Mouse (Mus musculus) C2C12 (cell line): ENCODE measurements at regions not wholly inside any gene's neighbourhood (a gene's known extent, or its start where the extent isn't known, plus 50 kb on each side); places are given as distances from the start of the nearest gene placed in this dataset.

Experiments used
- H3K27me3 ChIP-seq: one replicate; pipeline ENCODE4 v1.6.1; 2011; ENCODE audit not compliant: control insufficient read depth, insufficient read depth, insufficient read length
- H3K36me3 ChIP-seq: one replicate; pipeline ENCODE4 v1.6.1; 2011; ENCODE audit not compliant: control insufficient read depth, insufficient read depth
- H3K4me3 ChIP-seq: one replicate; pipeline ENCODE4 v1.5.1; 2011; ENCODE audit warnings: mild to moderate bottlenecking, control low read depth; ENCODE audit not compliant: poor library complexity, insufficient read depth, severe bottlenecking
- H3K79me2 ChIP-seq: one replicate; pipeline ENCODE4 v1.6.1; 2011; ENCODE audit not compliant: control insufficient read depth, insufficient read depth
- H3K79me3 ChIP-seq: one replicate; pipeline ENCODE4 v1.6.1; 2011; ENCODE audit warnings: low read depth, control low read depth
- H3ac ChIP-seq: one replicate; pipeline ENCODE3; 2011; ENCODE audit warnings: low read depth; ENCODE audit not compliant: control insufficient read depth, insufficient read length
- CEBPB ChIP-seq: IDR thresholded peaks from one replicate; pipeline ENCODE4 v1.6.1; 2011; ENCODE audit warnings: low read depth, mild to moderate bottlenecking, control low read depth, moderate library complexity
- CTCF ChIP-seq: IDR thresholded peaks from one replicate; pipeline ENCODE4 v1.5.1; 2011; ENCODE audit not compliant: control insufficient read depth, insufficient read depth, insufficient read length
- FOSL1 ChIP-seq: IDR thresholded peaks from one replicate; pipeline ENCODE4 v1.8.0; 2011; ENCODE audit warnings: mild to moderate bottlenecking, low read length; ENCODE audit not compliant: poor library complexity, insufficient read depth, severe bottlenecking
- MAX ChIP-seq: IDR thresholded peaks from one replicate; pipeline ENCODE4 v1.6.1; 2011; ENCODE audit warnings: mild to moderate bottlenecking, control low read depth
- MYOD1 ChIP-seq: IDR thresholded peaks from one replicate; pipeline ENCODE4 v1.6.1; 2011; ENCODE audit warnings: low read depth; ENCODE audit not compliant: control insufficient read depth, insufficient read length
- MYOG ChIP-seq: IDR thresholded peaks from one replicate; pipeline ENCODE4 v1.6.1; 2011; ENCODE audit not compliant: control insufficient read depth, insufficient read length; ENCODE audit errors: extremely low read depth
- USF1 ChIP-seq: IDR thresholded peaks from one replicate; pipeline ENCODE4 v1.6.1; 2011; ENCODE audit warnings: low read depth, mild to moderate bottlenecking, control low read depth, moderate library complexity

DNA sequence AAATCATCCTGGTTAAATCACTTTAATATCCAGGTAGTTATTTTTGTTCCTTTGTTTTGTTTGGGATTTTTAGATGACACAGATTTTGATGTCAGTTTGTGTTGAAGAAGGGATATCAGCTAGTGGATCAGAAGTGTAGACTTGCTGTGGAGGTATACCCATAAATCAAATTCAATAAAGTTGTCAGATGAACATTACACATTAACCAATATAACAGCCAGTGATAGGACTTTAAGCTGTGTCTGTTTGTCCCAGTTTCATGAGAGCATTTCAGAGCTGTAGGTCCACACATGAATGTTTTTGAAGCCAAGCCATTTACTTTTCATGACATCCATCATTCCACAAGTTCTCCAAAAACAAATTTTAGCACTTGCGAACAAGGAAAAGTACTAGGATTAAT is 1037.7 kb upstream of the Cited2 start:
- Histone ChIP-seq H3K27me3 (no peaks in the 10 kb centered on the region), H3K79me3 (no peaks in the 10 kb centered on the region), H3K4me3 (no peak overlapping the region), H3K36me3 (no peaks in the 10 kb centered on the region), H3K79me2 (no peaks in the 10 kb centered on the region), H3ac (no peak overlapping the region)
- no peak for TF ChIP-seq FOSL1
- TF ChIP-seq CTCF = no peak
- TF ChIP-seq MYOG = no peak
- no peak for TF ChIP-seq MAX

DNA sequence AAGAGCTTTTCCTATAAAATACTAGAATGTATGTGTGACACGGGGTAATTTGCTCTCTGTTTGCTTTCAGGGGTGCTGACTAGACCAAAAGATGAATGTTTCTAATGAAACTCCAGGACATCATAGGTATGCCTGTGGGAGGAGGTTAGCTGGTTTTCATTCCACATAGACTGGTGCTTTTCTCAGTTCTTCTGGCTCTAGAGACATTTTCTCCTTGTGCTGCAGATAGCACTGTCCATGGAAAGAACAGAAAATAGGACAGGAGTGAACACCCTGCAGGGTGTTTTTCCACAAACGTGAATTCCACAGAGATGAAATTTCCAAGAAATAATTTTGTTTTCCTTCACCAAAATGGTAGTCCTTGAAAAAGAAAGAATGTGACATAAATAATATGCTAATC is 1016.0 kb upstream of the Cited2 start:
- H3K27me3 ChIP-seq = no peaks in the 10 kb centered on the region
- no peaks in the 10 kb centered on the region for H3K79me2 ChIP-seq
- no peaks in the 10 kb centered on the region for H3K36me3 ChIP-seq
- TF ChIP-seq CTCF = no peak
- TF ChIP-seq MAX = no peak
- TF ChIP-seq CEBPB = no peak
- no peak for TF ChIP-seq FOSL1
- TF ChIP-seq USF1 = no peak
- no peak for TF ChIP-seq MYOG
- TF ChIP-seq MYOD1 = no peak
- H3K79me3 ChIP-seq = no peaks in the 10 kb centered on the region
- H3K4me3 ChIP-seq = no peak overlapping the region
- H3ac ChIP-seq = no peak overlapping the region

DNA sequence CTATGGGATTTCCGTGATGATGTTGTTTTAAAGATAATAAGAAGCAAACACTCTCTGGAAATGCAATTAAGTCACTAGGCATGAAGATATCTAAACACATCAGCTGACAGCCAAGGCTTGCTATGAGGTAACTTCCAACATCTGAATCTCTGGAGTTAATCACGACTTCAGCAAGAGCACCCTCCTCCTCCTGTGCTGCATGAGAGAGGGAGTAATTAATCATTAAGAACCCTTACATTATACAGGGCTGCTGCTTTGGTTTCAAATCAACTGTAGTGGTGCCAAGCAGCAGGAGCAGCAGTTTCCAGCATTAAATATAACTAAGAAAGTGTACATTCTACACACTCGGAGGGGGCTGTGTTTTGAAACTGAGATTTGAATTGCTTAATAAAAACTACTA is 1009.9 kb upstream of the Cited2 start:
- TF ChIP-seq FOSL1 = no peak
- no peak for TF ChIP-seq CEBPB
- TF ChIP-seq USF1 = no peak
- no peak for TF ChIP-seq MYOD1
- no peak for TF ChIP-seq CTCF
- no peak for TF ChIP-seq MYOG
- no peak for TF ChIP-seq MAX
- no peaks in the 10 kb centered on the region for H3K27me3 ChIP-seq
- no peak overlapping the region for H3ac ChIP-seq
- H3K36me3 ChIP-seq = no peaks in the 10 kb centered on the region
- H3K79me2 ChIP-seq = no peaks in the 10 kb centered on the region
- no peak overlapping the region for H3K4me3 ChIP-seq
- H3K79me3 ChIP-seq = no peaks in the 10 kb centered on the region

DNA sequence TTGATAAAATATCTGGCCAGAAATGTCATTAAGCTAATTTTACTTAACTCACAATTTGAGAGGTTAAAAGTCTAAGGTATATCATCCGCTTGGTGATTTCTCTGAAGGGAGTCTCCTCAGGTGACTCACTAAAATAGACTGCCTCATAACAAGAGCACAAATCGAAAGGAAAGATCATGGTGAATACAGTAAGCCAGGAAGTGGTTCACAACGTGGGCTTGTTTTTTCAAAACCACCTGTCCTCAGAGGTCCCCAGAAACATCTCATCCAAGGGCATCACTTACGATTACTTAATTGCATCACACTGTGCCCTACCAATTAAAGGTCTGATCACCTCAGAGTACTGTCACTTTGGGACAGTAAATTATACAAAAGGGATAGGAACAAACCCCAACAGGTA is 1009.0 kb upstream of the Cited2 start:
- Histone ChIP-seq H3K36me3 (no peaks in the 10 kb centered on the region), H3K79me2 (no peaks in the 10 kb centered on the region), H3K27me3 (no peaks in the 10 kb centered on the region), H3K79me3 (no peaks in the 10 kb centered on the region), H3ac (no peak overlapping the region), H3K4me3 (no peak overlapping the region)
- TF ChIP-seq CEBPB (no peak), MYOD1 (no peak)

DNA sequence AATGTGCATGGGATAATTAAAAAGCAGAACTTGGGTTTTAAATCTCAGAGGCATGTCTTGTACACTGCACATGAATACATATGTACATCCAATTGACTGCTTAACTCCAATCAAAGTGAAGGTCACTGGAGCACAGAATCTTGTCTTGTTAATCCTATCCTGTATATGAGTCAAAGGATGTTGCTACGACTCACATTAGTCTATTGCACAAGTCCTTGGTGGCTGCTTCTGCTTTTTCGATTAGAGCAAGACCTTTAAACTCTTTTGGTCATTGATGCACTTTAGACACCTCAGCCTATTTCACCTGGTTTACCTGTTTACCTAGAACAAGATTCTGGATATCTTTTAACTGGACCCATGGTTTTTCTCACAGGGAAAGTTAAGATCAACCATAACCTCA is 1008.5 kb upstream of the Cited2 start:
- Histone ChIP-seq H3K79me3 (no peaks in the 10 kb centered on the region), H3K36me3 (no peaks in the 10 kb centered on the region), H3K79me2 (no peaks in the 10 kb centered on the region), H3ac (no peak overlapping the region), H3K27me3 (no peaks in the 10 kb centered on the region), H3K4me3 (no peak overlapping the region)
- peak; percentile 84 for TF ChIP-seq CEBPB
- TF ChIP-seq MAX = no peak

DNA sequence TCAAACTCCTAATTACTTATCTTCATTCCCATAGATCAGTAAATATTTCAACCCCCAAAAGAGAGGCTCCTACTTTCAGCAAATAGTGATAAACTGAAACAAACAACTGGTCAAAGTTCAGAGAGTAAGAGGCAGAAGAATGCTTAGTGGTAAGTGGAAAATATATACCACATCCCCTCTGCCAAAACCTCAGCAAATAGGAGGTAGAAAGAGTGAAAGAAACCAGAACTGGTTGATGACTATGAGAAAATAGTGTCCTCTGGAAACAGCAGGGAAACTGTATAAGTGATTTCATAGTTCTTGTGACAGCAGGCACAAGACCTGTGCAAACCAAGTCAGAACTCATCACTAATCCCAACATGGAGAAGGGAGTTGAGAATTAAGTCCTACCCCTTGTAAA is 980.8 kb upstream of the Cited2 start:
- TF ChIP-seq MYOG = no peak
- Histone ChIP-seq H3K4me3 (no peak overlapping the region), H3ac (no peak overlapping the region), H3K79me3 (no peaks in the 10 kb centered on the region), H3K36me3 (no peaks in the 10 kb centered on the region), H3K79me2 (no peaks in the 10 kb centered on the region), H3K27me3 (no peaks in the 10 kb centered on the region)

DNA sequence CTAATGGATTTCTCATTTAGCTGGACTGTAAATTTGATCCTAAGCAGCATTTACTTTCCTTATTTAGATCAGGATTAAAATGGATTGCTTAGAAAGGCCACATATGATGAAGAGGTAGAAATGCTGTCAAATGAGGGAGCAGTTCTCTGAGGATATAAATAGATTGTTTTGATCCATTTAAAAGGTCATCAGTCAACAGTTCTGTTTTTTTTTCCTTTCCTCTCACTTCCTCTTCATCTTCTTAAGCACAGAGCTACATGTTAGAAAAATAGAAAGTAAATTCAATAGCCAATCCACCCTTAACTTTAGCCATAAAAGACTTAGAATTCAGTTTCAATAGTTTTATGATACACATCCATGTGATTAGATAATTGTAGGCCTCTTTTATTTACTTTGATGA is 971.5 kb upstream of the Cited2 start:
- Histone ChIP-seq H3ac (no peak overlapping the region), H3K27me3 (no peaks in the 10 kb centered on the region), H3K79me2 (no peaks in the 10 kb centered on the region), H3K36me3 (no peaks in the 10 kb centered on the region), H3K4me3 (no peak overlapping the region), H3K79me3 (no peaks in the 10 kb centered on the region)
- no peak for TF ChIP-seq CTCF
- no peak for TF ChIP-seq MYOD1
- TF ChIP-seq MYOG = no peak
- no peak for TF ChIP-seq MAX
- no peak for TF ChIP-seq CEBPB
- no peak for TF ChIP-seq USF1
- TF ChIP-seq FOSL1 = no peak
